Mouse (Mus musculus): ENCODE data around the gene Nfkbie.

DNA sequence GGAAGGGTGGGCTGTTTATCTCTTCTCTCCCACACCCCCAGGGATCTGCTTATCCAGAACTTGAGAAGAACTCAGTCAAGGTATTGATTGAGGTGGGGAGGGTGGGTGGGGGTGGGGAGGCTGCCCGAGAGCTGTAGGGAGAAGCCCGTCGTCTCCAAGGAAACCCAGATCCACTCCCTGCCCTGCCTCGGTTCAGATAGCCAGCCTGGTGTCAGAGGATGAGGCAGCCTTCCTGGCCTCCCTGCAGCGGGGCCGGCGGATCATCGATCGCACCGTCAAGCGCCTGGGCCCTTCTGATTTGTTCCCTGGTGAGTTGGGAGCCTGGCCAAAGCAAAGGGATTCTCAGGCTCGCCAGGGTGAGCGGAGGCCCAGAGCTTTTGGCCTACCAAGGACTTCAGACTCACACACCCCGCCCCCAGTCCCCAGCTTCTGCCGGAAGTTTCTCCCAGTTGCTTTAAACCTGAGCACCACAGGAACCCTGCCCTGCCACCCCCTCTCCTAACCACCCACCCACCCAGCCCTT, 40.2 kb upstream of the Nfkbie start:
- TF ChIP-seq CTCF (IDR thresholded peaks at IDR 0.05; ENCODE audit: low read depth) (no peak), EP300 (IDR thresholded peaks at IDR 0.05; ENCODE audit: low read depth) (no peak)
